Mouse (Mus musculus) layer of hippocampus, postnatal 36 days (tissue): ENCODE measurements around the gene Gopc. TPM values are rescaled to one million over a fixed set of nuclear protein-coding genes. Genes with fewer than 3 reads are reported as not detected.
"Not testable (repeated sequence)": the region's sequence is repeated elsewhere in the genome, so short reads cannot be mapped to it uniquely, and the experiment has no call there.

Source experiments
- DNase-seq, 2 experiments: peaks; one replicate each; pipeline ENCODE4 v3.0.0; 2022
- total RNA-seq, 2 experiments: library from RNA; stranded (reverse); gene quantifications; 2 replicates each; pipeline ENCODE4 v1.2.3; 2021

Gopc gene
- total RNA-seq, 2 experiments from 2014 or later = 41.6 to 41.8 TPM

DNA sequence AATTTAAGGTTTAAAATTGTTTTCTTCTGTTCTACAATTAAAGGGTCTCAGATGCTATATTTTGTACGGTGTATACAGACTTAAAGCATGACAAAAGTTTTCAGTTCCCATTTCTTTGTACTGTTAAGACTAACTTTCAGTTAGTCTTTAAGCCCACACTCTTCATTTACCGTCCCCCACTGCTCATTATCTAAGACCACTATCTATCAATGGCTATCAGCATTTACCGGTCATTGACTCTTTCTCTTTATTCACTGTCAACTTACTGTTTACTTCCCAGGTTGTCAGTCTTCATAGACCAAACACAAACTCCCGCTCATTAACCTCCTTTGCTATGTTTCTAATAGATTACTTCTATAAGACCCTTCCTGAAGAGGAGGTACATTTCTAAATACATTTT lies 5.3 kb upstream of the Gopc start:
- DNase-seq = no peak

DNA sequence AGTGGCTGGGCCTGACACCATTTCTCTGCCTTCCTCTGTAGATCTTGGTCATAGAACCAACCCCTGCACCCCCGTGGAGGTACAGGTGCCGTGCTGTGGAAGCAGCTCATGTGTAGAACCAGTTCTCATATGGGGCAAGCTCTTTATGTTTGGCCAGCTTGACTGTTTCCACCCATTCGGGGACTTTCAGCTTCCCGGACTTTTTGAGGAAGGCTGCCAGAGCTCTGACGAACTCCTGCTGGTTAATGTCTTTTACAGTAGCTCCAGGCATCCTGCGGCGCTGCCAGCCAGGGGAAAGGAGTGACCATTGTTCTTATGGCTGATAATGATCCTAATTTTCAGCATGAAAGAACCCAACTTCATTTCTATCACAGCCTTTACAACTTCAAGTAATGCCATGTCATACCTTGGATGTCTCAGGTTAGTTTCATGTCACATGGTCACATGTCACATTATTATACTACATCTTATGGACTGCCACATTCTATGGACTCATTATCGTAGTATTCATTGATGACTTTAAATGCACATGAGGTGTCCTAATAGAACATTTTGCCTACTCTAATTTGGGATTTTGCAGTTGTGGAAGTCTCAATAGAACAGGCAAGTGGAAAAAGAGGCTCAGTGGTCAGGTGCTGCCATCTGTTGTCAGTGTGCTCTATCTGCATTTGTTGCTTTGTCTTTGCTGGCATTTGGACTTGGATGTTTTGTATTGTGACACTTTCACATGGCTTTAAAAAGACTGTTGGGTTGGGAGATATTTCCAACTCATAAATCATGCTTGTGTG lies 3.1 kb upstream of the Gopc start:
- peak; percentile 24 to 41 for DNase-seq

DNA sequence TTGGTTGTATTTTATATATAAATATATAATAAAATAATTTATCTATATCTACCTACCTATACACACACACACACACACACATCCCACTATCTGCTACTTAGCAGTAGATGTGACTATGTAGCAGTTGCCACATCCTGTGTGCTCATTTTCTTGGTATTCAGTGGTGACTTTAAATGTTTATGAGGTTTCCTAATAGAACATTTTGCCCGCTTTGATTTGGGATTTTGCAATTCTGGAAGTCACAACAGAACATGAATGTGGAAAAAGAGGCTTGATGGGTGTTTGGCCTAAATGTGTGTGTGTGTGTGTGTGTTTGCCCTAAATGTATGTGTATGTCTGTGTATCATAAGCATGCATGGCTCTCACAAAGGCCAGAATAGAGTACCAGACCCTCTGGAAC lies 1.6 kb upstream of the Gopc start:
- DNase-seq = no peak

DNA sequence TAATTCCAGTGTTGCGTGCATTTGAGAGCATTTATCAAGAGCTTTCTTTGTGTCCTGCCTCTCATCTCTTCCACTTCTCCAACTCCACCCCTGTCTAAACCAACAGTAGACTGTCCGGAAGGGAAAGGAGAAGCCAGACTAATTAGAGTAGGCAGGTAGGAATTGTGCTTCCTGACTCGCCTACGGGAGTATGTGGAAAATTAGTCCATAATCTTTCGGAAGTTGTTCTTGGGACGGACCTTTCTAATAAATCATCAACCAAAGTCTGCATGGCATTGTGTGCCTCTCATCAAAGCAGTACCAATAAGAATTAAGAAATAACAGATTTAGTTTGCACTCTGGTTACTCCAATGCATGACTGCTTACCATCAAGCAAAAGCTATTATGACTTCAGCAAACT lies 1.1 kb upstream of the Gopc start:
- no peak for DNase-seq

DNA sequence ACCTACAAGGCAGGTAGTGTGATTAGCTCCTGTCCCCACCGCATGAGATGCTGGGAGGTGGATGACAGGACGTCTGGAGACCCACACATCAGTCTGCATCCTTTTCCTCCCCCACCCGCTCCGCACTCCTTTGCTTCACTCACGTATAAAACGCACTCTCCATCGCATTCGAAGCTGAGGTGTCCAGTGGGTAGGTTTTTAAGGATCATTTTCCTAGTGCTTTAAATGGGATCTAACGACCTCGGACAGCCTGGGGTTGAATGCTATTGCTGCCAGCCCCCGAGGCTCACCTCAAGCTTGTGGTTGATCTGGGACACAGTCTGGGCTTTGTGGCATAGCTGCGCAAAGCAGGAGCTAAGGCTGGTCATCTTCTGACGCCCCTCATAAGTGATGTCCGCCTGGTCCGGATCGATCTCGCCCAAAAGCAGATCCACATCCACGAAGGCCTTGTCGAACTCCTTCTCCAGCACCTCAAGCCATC lies 563 bp downstream of the Gopc start:
- peak in 1 of 2 experiments; percentile 35 for DNase-seq

DNA sequence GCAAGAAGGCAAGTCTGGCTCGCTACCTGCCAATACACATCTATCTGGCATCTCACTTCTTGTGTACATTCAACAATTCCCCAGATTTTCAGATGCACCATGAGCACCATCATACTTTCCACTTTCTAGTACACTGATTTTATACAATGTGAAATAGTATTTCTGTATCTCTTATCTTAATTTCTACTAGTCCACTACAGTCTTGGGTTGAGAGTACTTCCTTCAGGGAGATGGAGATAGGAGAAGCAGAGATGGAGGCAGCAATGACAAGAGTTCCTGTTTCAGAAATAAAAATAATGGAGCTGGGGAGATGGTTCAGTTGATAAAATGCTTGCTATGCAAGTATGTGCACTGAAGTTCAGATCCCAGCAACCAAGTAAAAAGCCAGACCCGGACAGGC lies 4.1 kb downstream of the Gopc start:
- DNase-seq = no peak

- no peak for DNase-seq
Observed at GRCm38 (mm10) chr10:52376422-52376821, 5.5 kb downstream of the Gopc start.

GRCm38 (mm10) chr10:52374651-52375050 lies 7.3 kb downstream of the Gopc start:
- no peak for DNase-seq

- no peak for DNase-seq
Observed at GRCm38 (mm10) chr10:52373834-52374233, 8.1 kb downstream of the Gopc start.

DNA sequence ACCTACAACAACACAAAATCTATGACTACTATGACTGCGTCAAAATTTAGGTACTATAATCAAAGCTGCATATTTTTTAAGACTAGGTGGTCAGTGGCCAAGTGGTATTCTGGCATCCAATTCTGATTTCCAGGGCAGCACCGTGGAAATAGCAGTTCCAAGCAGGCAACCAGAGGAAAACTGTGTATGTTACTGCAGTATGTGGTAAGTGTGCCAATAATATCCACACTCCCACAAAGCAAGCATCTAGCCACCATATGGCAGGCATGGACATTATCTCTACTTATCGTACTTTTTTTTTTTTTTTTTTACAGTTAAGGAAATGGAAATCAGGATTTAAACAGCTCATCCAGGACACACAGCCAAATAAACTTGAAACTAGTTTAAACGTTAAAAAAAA lies 13.5 kb downstream of the Gopc start:
- no peak for DNase-seq

GRCm38 (mm10) chr10:52360862-52361609 lies 20.9 kb downstream of the Gopc start:
- no peak for DNase-seq

- no peak for DNase-seq
Observed at GRCm38 (mm10) chr10:52360241-52360735, 21.6 kb downstream of the Gopc start.

DNA sequence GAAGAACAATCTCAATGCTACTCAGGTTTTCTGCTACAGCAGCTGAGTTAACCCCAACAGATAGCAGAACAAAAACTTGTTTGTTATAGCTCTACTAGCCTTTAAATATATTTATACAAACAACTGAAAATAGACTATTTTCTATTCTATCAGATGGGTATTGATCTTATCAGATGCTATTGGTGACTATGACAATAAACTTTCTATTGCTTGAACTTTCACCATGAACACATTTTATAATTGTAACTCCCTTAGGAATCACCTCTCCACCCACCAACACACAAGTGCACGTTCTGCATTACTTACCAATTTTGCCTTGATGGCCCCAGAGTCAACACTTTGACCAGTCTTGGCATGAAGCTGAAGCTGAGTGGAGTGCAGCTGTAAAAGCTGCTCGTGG lies 23.5 kb downstream of the Gopc start, which contains the start of gene Gm26741:
Gene Gm26741, plus strand, starts transcription at position 301 of the 400 bp plus-strand sequence.
- DNase-seq = no peak

DNA sequence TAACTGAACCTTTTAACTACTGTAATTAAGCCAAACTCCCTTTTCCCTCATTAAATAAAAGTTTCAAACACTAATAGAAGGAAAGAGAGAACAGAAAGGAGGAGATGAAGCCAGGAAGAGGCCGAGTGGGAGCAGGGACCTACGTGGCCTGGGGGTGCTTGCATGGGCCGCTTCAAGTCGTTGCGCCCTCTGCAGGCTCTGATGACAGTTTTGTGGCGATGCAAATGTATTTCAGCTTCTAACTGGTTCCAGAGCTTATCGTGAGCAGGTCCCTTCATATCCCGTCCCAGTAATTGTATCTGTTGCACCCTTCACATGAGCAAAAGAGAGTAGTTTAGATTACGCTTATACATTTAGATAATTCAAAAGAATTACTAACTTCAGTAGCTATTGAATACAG lies 28.7 kb downstream of the Gopc start:
- no peak for DNase-seq

DNA sequence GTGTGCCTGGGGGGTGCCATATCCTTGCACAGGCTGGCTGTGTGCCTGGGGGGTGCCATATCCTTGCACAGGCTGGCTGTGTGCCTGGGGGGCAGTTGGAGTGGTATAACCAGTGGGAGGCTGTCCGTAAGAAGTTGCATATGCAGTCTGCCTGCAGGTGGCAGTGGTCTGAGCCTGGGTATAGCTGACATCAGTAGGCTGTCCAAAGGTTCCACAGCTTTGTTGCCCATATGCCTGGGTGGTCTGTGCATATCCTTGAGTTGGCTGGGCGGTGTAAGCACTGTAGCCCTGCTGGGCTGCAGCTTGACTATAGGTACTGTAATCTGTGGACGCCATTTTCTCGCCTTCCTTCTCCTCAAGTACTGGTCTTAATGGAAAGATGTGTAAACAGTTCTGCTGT lies 38.6 kb downstream of the Gopc start:
- DNase-seq = not testable (repeated sequence)

- peak in 1 of 2 experiments; percentile 15 for DNase-seq
Observed at GRCm38 (mm10) chr10:52331007-52331406, 50.9 kb downstream of the Gopc start.

DNA sequence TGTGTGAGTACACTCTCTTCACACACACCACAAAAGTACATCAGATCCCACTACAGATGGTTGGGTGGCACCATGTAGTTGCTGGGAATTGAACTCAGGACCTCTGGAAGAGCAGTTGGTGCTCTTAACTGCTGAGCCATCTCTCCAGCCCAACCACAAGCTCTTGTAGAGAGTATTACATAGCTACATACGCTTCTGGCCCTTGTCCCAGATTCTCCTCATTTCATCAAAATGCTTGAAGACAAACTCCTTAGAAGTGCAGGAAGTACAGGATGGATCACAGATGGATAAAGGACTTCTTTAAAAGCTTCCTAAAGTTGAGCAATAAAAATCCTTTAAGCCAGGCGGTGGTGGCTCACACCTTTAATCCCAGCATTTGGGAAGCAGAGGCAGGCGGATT lies 60.0 kb downstream of the Gopc start:
- DNase-seq = peak in 1 of 2 experiments; percentile 3

DNA sequence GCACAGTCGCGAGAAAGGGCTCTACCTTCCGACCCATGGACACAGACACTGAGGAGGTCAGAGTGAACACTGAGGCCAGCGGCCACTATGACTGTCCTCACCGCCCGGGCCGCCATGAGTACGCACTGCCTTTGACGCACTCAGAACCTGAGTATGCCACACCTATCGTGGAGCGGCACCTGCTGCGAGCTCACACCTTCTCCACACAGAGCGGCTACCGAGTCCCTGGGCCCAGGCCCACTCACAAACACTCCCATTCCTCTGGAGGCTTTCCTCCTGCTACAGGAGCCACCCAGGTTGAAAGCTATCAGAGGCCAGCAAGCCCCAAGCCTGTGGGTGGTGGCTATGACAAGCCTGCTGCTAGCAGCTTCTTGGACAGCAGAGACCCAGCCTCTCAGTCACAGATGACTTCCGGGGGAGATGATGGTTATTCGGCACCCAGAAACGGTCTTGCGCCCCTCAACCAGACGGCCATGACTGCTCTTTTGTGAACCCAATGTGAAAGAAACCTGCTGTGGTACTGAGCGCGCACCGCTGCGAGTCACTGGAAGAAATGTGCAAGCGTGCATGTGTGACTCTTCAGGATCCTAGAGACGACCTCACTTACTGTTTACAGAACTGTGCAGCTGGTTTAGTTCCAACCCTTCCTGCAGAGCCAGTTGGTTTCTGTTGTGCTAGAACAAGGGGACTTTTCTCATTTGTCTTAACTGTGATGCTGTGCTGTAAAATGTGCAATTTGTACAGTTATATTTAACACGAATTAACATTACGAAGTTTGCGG lies 62.2 kb downstream of the Gopc start:
- DNase-seq = no peak

DNA sequence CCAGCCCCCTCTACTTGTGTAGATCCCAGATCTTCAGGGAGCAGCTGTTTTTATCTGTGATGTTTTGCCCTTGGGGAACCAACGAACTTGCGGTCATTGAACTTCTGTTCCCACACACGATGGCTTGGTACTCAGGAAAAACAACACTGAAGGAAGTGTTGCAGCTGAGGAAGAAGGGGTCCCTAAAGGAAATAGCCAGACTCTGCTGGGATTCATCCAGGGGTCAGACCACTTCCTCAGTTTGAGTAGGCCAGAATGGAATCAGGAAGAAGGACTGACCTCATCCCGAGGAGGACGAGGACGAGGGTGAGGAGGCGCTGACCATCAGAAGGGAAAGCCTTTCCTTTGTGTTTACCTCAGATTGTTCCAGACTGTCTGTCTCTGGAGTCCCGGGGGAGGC lies 72.7 kb downstream of the Gopc start:
- no peak for DNase-seq

DNA sequence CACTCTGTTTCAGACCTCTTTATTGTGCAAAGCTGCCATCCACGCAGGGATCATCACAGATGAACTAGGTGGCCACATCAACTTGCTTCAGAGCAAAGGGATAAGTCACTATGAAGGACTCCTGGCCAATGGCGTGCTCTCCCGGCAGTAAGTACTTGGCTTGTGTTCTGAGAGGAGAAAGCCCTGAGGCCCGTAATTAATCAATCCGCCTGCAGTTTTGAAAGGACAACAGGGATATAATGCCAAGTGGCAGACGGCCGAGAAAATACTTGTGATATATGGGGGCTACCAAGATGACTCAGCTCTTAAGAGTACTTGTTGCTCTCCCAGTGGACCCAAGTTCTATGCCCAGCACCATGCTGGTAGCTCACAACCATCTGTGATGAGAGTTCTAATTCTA lies 77.3 kb downstream of the Gopc start:
- no peak for DNase-seq

DNA sequence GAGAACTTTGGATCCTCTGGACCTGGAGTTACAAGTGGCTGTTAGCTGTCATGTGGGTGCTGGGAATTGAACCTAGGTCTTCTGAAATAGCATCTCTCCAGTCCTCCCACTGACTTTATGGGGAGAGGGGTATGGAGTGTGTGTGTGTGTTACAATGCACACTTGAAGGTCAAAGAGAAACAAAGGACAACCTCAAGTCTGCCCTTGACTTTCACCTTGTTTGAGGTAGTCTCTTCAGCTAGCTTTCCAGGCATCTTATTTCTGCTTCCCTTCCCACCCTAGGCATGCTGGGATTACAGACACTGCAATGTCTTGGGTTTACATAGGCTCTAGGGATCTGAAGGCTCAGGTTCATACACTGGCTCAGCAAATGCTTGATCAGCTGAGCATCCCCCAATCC lies 79.7 kb downstream of the Gopc start:
- no peak for DNase-seq

DNA sequence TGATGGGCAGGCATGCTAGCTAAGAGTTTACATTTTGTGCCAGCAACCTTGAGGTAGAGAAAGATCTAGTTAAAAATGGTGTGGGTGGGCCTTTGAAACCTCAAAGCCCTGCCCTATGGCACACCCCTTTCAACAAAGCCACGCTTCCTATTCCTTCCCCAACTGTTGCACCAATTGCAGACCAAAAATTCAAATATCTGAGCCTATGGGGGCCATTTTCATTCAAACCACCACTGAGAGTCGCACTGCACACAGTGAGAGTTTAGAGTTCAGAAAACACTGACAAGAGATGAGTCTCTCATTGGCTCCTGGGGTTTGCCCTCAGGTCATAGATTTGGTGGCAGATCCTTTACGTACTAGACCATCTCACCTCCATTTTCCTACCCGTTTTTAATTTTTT lies 80.2 kb downstream of the Gopc start:
- DNase-seq = no peak

- DNase-seq = not testable (repeated sequence)
Observed at GRCm38 (mm10) chr10:52298568-52298967, 83.4 kb downstream of the Gopc start.
